27 mouse cellular contexts compared by ENCODE assay signal in the genomic region with DNA sequence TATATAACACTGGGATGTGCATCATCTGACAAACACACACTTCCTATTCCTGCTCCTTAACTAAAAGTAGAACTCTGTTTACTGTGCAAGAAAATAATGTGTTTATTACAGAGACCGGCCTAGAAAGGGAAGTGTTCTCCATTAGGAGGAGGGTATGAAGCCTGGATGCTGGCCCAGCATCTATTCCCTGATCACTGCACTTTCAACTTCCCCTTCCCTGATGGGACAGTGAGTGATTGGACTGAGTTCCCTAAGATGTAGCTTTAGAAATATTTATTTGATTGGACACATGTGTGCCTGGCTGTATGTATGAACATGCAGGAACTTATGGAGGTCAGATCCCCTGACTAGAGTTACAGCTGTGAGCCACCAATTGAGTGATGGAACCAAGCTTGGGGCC. TPM values are rescaled to one million over a fixed set of nuclear protein-coding genes. Genes with fewer than 3 reads are reported as not detected.
A peak's percentile ranks its signal among the peaks of the same experiment; 100 is the strongest.
DNase-seq lines count a peak whose midpoint lies in the region; ATAC-seq and TF ChIP-seq lines count a peak whose summit lies in the region.
"Had no signal": no experiment of that assay in that cellular context is flagged by ENCODE, and none has a peak within 500 bp of the region (broad histone marks: within the 10 kb centered on the region; RNA-seq: fewer than 3 reads in every experiment).

No protein-coding gene starts in this region.

- H3K79me2 ChIP-seq in liver, adult 2 months (ENCODE audit: control insufficient read depth, insufficient read depth, low read length): no peaks in the 10 kb centered on the region

- peak; percentile 49 for DNase-seq in liver, adult 2 months (ENCODE audit: extremely low read depth, low read depth, low spot score)
- DNase-seq in liver: no peak
- peak; percentile 16 for DNase-seq in telencephalon, adult 2 months (ENCODE audit: low read depth, low spot score)
- DNase-seq in thymus, adult 2 months: no peak
- DNase-seq: adrenal gland, postnatal 10 days; adrenal gland, postnatal 36 days; cerebellum, adult 11 months; cerebellum, adult 2 months; cerebellum, adult 9-11 months; cerebellum, postnatal 25 days; embryo, embryonic 11 days; gastrocnemius, postnatal 25 days; heart, postnatal 4 days had no signal

- WGBS in liver, adult 2 months: 83% methylated on average over 1 of the region's 1 CpGs
- 92% methylated on average over 1 of the region's 1 CpGs for WGBS in midbrain, embryonic 15.5 days
- 100% methylated on average over 1 of the region's 1 CpGs for WGBS in thymus, adult 2 months

- no peaks in the 10 kb centered on the region for H3K9me3 ChIP-seq in midbrain, embryonic 15.5 days
- H3K9me3 ChIP-seq: embryonic facial prominence, embryonic 10.5 days; embryonic facial prominence, embryonic 13.5 days; forebrain, embryonic 12.5 days; forebrain, embryonic 15.5 days had no signal

- no peak overlapping the region for H3K27ac ChIP-seq in liver, adult 2 months (replicated peaks; ENCODE audit: insufficient read depth, low read depth, low read length)
- H3K27ac ChIP-seq in bone marrow macrophage, adult 2 months (ENCODE audit: insufficient read depth, low read depth, low read length): peak overlapping the region; percentile 80
- H3K27ac ChIP-seq in midbrain, embryonic 15.5 days: no peak overlapping the region
- no peak overlapping the region for H3K27ac ChIP-seq in thymus, adult 2 months (ENCODE audit: control insufficient read depth, insufficient read depth, low read length)
- H3K27ac ChIP-seq: embryonic facial prominence, embryonic 10.5 days; embryonic facial prominence, embryonic 13.5 days; forebrain, embryonic 12.5 days; forebrain, embryonic 15.5 days; heart, adult 2 months; hindbrain, embryonic 14.5 days; hindbrain, postnatal 0 days had no signal

- peaks cover 54% of the 10 kb centered on the region for H3K36me3 ChIP-seq in liver, adult 2 months (ENCODE audit: control insufficient read depth, insufficient read depth, low read length)
- H3K36me3 ChIP-seq in midbrain, embryonic 15.5 days (replicated peaks): peaks cover 29% of the 10 kb centered on the region
- H3K36me3 ChIP-seq in thymus, adult 2 months (ENCODE audit: control insufficient read depth, insufficient read depth, low read length): peaks cover 8% of the 10 kb centered on the region; the same call in 1 of the 2 replicates

- no peaks in the 10 kb centered on the region for H3K4me1 ChIP-seq in liver, adult 2 months (ENCODE audit: control insufficient read depth, insufficient read depth, low read length)
- peaks cover 17% of the 10 kb centered on the region for H3K4me1 ChIP-seq in bone marrow macrophage, adult 2 months (ENCODE audit: control insufficient read depth, insufficient read depth, low read length)
- H3K4me1 ChIP-seq in midbrain, embryonic 15.5 days: no peaks in the 10 kb centered on the region
- H3K4me1 ChIP-seq in thymus, adult 2 months (replicated peaks; ENCODE audit: control insufficient read depth, insufficient read depth, low read length): no peaks in the 10 kb centered on the region
- H3K4me1 ChIP-seq: embryonic facial prominence, embryonic 10.5 days; embryonic facial prominence, embryonic 13.5 days; forebrain, embryonic 12.5 days; forebrain, embryonic 15.5 days had no signal

- H3K4me3 ChIP-seq in liver, adult 2 months (ENCODE audit: insufficient read depth, low read depth, low read length): no peak overlapping the region
- no peak overlapping the region for H3K4me3 ChIP-seq in bone marrow macrophage, adult 2 months (ENCODE audit: insufficient read depth, low read length)
- no peak overlapping the region for H3K4me3 ChIP-seq in midbrain, embryonic 15.5 days
- no peak overlapping the region for H3K4me3 ChIP-seq in thymus, adult 2 months (ENCODE audit: control insufficient read depth, insufficient read depth, low read length)
- H3K4me3 ChIP-seq: embryonic facial prominence, embryonic 10.5 days; embryonic facial prominence, embryonic 13.5 days; erythroblast, embryonic 14.5 days; forebrain, embryonic 12.5 days; forebrain, embryonic 15.5 days; heart, adult 2 months had no signal

- no peaks in the 10 kb centered on the region for H3K27me3 ChIP-seq in liver, adult 2 months (ENCODE audit: control insufficient read depth, insufficient read depth, low read length)
- no peaks in the 10 kb centered on the region for H3K27me3 ChIP-seq in midbrain, embryonic 15.5 days (replicated peaks)
- H3K27me3 ChIP-seq in thymus, adult 2 months (ENCODE audit: control insufficient read depth, insufficient read depth, low read length): no peaks in the 10 kb centered on the region
- H3K27me3 ChIP-seq: embryonic facial prominence, embryonic 13.5 days; forebrain, embryonic 12.5 days; forebrain, embryonic 15.5 days; Patski had no signal

- no peak for ATAC-seq in midbrain, embryonic 15.5 days (replicated peaks)
- ATAC-seq: CD4-positive, CD25-positive, alpha-beta regulatory T cell, adult 4 months; forebrain, embryonic 15.5 days; hindbrain, postnatal 0 days; inflammation-experienced regulatory T-cells, adult 6 months; Patski had no signal

- no peak for TF ChIP-seq CTCF in liver, adult 2 months (IDR thresholded peaks at IDR 0.05; ENCODE audit: low read depth, low read length)
- TF ChIP-seq CTCF in bone marrow macrophage, adult 2 months (IDR thresholded peaks at IDR 0.05; ENCODE audit: low read depth, low read length): no peak
- TF ChIP-seq CTCF in thymus, adult 2 months (IDR thresholded peaks at IDR 0.05; ENCODE audit: borderline replicate concordance, control insufficient read depth, extremely low read depth, insufficient read depth, low read length, poor library complexity): no peak

- no peak for TF ChIP-seq POLR2A in liver, adult 2 months (IDR thresholded peaks at IDR 0.05; ENCODE audit: extremely low read depth, insufficient read depth, low read length)
- no peak for TF ChIP-seq POLR2A in bone marrow macrophage, adult 2 months (IDR thresholded peaks at IDR 0.05; ENCODE audit: borderline replicate concordance, low read depth, low read length)
- no peak for TF ChIP-seq POLR2A in thymus, adult 2 months (IDR thresholded peaks at IDR 0.05; ENCODE audit: control insufficient read depth, extremely low read depth, insufficient read depth, low read length, poor library complexity)

- no peak overlapping the region for H3K9ac ChIP-seq in liver, adult 2 months (ENCODE audit: low read depth, low read length)
- H3K9ac ChIP-seq in midbrain, embryonic 15.5 days: no peak overlapping the region
- H3K9ac ChIP-seq: embryonic facial prominence, embryonic 13.5 days; forebrain, embryonic 12.5 days; forebrain, embryonic 15.5 days; hindbrain, embryonic 14.5 days had no signal

- H3K4me2 ChIP-seq in midbrain, embryonic 15.5 days: no peak overlapping the region
- H3K4me2 ChIP-seq: embryonic facial prominence, embryonic 13.5 days; forebrain, embryonic 12.5 days; forebrain, embryonic 15.5 days; heart, embryonic 11.5 days; hindbrain, embryonic 14.5 days had no signal

RNA-seq across cellular contexts. Expression of a gene that starts 31.6 kb away (rescaled TPM):
- 12.6 and 13.5 TPM in 2 replicates for total RNA-seq in liver, adult 2 months (2014; rRNA removed)
- polyA plus RNA-seq in liver, adult 2 months (2012; rRNA removed): 6.0 and 6.6 TPM in 2 replicates
- 34.5 and 36.2 TPM in 2 replicates for polyA plus RNA-seq in bone marrow macrophage, adult 2 months (2012; ENCODE audit: insufficient read depth, insufficient read length, missing spikeins)
- polyA plus RNA-seq in midbrain, embryonic 15.5 days (2015; fragmentation: Nextera tagmentation; extraction: Ambion mirVana): 52.0 and 53.9 TPM in 2 replicates
- 22.0 and 25.4 TPM in 2 replicates for polyA plus RNA-seq in thymus, adult 2 months (2012; rRNA removed)

Comparison
In these comparisons a context has a peak if more than half of its experiments do, and no peak if none do; other contexts are left out.
1. DNase-seq: peak in liver, adult 2 months (single experiment) and telencephalon, adult 2 months (single experiment); none in liver (single experiment) and thymus, adult 2 months (single experiment).